Mouse (Mus musculus) MEL (cell line): ENCODE data around the gene Gosr1. TPM values are rescaled to one million over a fixed set of nuclear protein-coding genes. Genes with fewer than 3 reads are reported as not detected.

Experiments used
- DNase-seq: peaks from one replicate; pipeline ENCODE4 v3.0.0; 2011; ENCODE audit warnings: low read depth, low spot score
- H3K27ac ChIP-seq: 2 replicates; pipeline ENCODE4 v1.5.1; 2012; ENCODE audit warnings: low read depth, mild to moderate bottlenecking, control low read depth, low read length, moderate library complexity; ENCODE audit not compliant: control insufficient read depth
- H3K27me3 ChIP-seq, 2 experiments: fragments of 150-350 bp in 1 of 2; sonication (generic) in 1 of 2; 2 replicates each; pipeline ENCODE4 v1.6.1; 2012; ENCODE audit warnings: low read length in 2 of 2, mild to moderate bottlenecking in 2 of 2, improper control_type of control experiment in 1 of 2, moderate library complexity in 1 of 2; ENCODE audit not compliant: insufficient read depth in 2 of 2, control insufficient read depth in 1 of 2
- H3K36me3 ChIP-seq, 2 experiments: 2 replicates each; pipeline ENCODE4 v1.6.1; 2012 to 2014; ENCODE audit warnings: low read length in 2 of 2, improper control_type of control experiment in 1 of 2, inconsistent platforms in 1 of 2, mild to moderate bottlenecking in 1 of 2; ENCODE audit not compliant: insufficient read depth in 2 of 2, control insufficient read depth in 1 of 2
- H3K4me1 ChIP-seq, 2 experiments: fragments of 150-350 bp in 1 of 2; sonication (generic) in 1 of 2; 2 replicates each; pipeline ENCODE4 v1.6.1; 2012; ENCODE audit warnings: low read length in 2 of 2, improper control_type of control experiment in 1 of 2, mild to moderate bottlenecking in 1 of 2; ENCODE audit not compliant: insufficient read depth in 2 of 2, control insufficient read depth in 1 of 2
- H3K4me3 ChIP-seq, 2 experiments: fragments of 150-350 bp in 1 of 2; sonication (generic) in 1 of 2; 2 replicates each; pipeline ENCODE4 v1.5.1; 2012; ENCODE audit warnings: low read depth in 2 of 2, low read length in 2 of 2, mild to moderate bottlenecking in 2 of 2, moderate library complexity in 2 of 2, control low read depth in 1 of 2, improper control_type of control experiment in 1 of 2; ENCODE audit not compliant: control insufficient read depth in 1 of 2, insufficient read depth in 1 of 2
- H3K79me2 ChIP-seq: 2 replicates; pipeline ENCODE4 v1.6.1; 2012; ENCODE audit warnings: mild to moderate bottlenecking, low read length, moderate library complexity; ENCODE audit not compliant: control insufficient read depth, poor library complexity, insufficient read depth
- H3K9ac ChIP-seq: 2 replicates; pipeline ENCODE4 v1.6.1; 2012; ENCODE audit warnings: low read depth, mild to moderate bottlenecking, control low read depth, low read length, moderate library complexity; ENCODE audit not compliant: control insufficient read depth, poor library complexity, severe bottlenecking
- H3K9me3 ChIP-seq: fragments of 150-350 bp; sonication (generic); replicated peaks from 2 replicates; pipeline ENCODE4 v1.6.1; 2012; ENCODE audit warnings: mild to moderate bottlenecking, low read length, improper control_type of control experiment, moderate library complexity; ENCODE audit not compliant: insufficient read depth
- BHLHE40 ChIP-seq: IDR thresholded peaks from 2 replicates; pipeline ENCODE4 v1.6.1; 2012; ENCODE audit warnings: low read depth, mild to moderate bottlenecking, inconsistent platforms, low read length, improper control_type of control experiment, borderline replicate concordance
- CHD2 ChIP-seq: IDR thresholded peaks from 2 replicates; pipeline ENCODE4 v1.6.1; 2011; ENCODE audit warnings: low read length, improper control_type of control experiment
- E2F4 ChIP-seq: IDR thresholded peaks from 2 replicates; pipeline ENCODE4 v1.6.1; 2011; ENCODE audit warnings: low read depth, low read length, improper control_type of control experiment, borderline replicate concordance
- ELF1 ChIP-seq: IDR thresholded peaks from 2 replicates; pipeline ENCODE4 v1.6.1; 2014; ENCODE audit warnings: low read depth, mild to moderate bottlenecking, inconsistent platforms, low read length, improper control_type of control experiment, moderate library complexity
- GABPA ChIP-seq: IDR thresholded peaks from 2 replicates; pipeline ENCODE4 v1.6.1; 2012; ENCODE audit warnings: low read depth, mild to moderate bottlenecking, inconsistent platforms, low read length, improper control_type of control experiment, moderate library complexity
- GATA1 ChIP-seq: IDR thresholded peaks from 2 replicates; pipeline ENCODE4 v1.6.1; 2011; ENCODE audit warnings: low read depth, low read length, improper control_type of control experiment
- JUND ChIP-seq: IDR thresholded peaks from 2 replicates; pipeline ENCODE4 v1.6.1; 2011; ENCODE audit warnings: low read depth, mild to moderate bottlenecking, improper control_type of control experiment, low read length
- MEF2A ChIP-seq: IDR thresholded peaks from 2 replicates; pipeline ENCODE4 v1.6.1; 2014; ENCODE audit warnings: low read depth, mild to moderate bottlenecking, inconsistent platforms, low read length, improper control_type of control experiment; ENCODE audit not compliant: poor library complexity, insufficient replicate concordance, severe bottlenecking; ENCODE audit errors: extremely low read depth
- MXI1 ChIP-seq: IDR thresholded peaks from 2 replicates; pipeline ENCODE4 v1.6.1; 2011; ENCODE audit warnings: mild to moderate bottlenecking, low read depth, low read length, improper control_type of control experiment
- NELFE ChIP-seq: IDR thresholded peaks from 2 replicates; pipeline ENCODE4 v1.6.1; 2011; ENCODE audit warnings: low read depth, low read length, improper control_type of control experiment
- POLR2A ChIP-seq, 2 experiments: IDR thresholded peaks; 2 replicates each; pipeline ENCODE4 v1.6.1; 2011 to 2012; ENCODE audit warnings: low read length in 2 of 2, mild to moderate bottlenecking in 2 of 2, control low read depth in 1 of 2, improper control_type of control experiment in 1 of 2, low read depth in 1 of 2, moderate library complexity in 1 of 2; ENCODE audit not compliant: control insufficient read depth in 1 of 2, insufficient read depth in 1 of 2, poor library complexity in 1 of 2
- RCOR1 ChIP-seq: IDR thresholded peaks from 2 replicates; pipeline ENCODE4 v1.6.1; 2012; ENCODE audit warnings: low read depth, mild to moderate bottlenecking, inconsistent platforms, low read length, improper control_type of control experiment
- SIN3A ChIP-seq: IDR thresholded peaks from 2 replicates; pipeline ENCODE4 v1.6.1; 2012; ENCODE audit warnings: low read length, improper control_type of control experiment, inconsistent platforms
- SMC3 ChIP-seq: IDR thresholded peaks from 2 replicates; pipeline ENCODE4 v1.6.1; 2011; ENCODE audit warnings: low read depth, low read length, improper control_type of control experiment
- TBP ChIP-seq: IDR thresholded peaks from 2 replicates; pipeline ENCODE4 v1.8.0; 2011; ENCODE audit warnings: low read depth, low read length, improper control_type of control experiment
- TCF12 ChIP-seq: IDR thresholded peaks from 2 replicates; pipeline ENCODE4 v1.6.1; 2014; ENCODE audit warnings: low read depth, mild to moderate bottlenecking, inconsistent platforms, low read length, improper control_type of control experiment, moderate library complexity
- UBTF ChIP-seq: IDR thresholded peaks from 2 replicates; pipeline ENCODE4 v1.6.1; 2012; ENCODE audit warnings: low read depth, mild to moderate bottlenecking, inconsistent platforms, low read length, improper control_type of control experiment, moderate library complexity, borderline replicate concordance; ENCODE audit not compliant: insufficient read depth
- USF2 ChIP-seq, 2 experiments: IDR thresholded peaks; 2 replicates each; pipeline ENCODE4 v1.6.1; 2011 to 2012; ENCODE audit warnings: improper control_type of control experiment in 2 of 2, low read length in 2 of 2, borderline replicate concordance in 1 of 2, inconsistent platforms in 1 of 2, low read depth in 1 of 2, mild to moderate bottlenecking in 1 of 2; ENCODE audit not compliant: insufficient read depth in 1 of 2
- ZC3H11A ChIP-seq: IDR thresholded peaks from 2 replicates; pipeline ENCODE4 v1.6.1; 2012; ENCODE audit warnings: low read depth, mild to moderate bottlenecking, inconsistent platforms, low read length, improper control_type of control experiment
- ZMIZ1 ChIP-seq: IDR thresholded peaks from 2 replicates; pipeline ENCODE4 v1.6.1; 2012; ENCODE audit warnings: low read depth, mild to moderate bottlenecking, inconsistent platforms, low read length, improper control_type of control experiment, moderate library complexity
- ZNF384 ChIP-seq: IDR thresholded peaks from 2 replicates; pipeline ENCODE4 v1.6.1; 2012; ENCODE audit warnings: low read depth, mild to moderate bottlenecking, inconsistent platforms, low read length, improper control_type of control experiment
- polyA plus RNA-seq, 2 experiments: library from polyadenylated mRNA; stranded (reverse) in 1 of 2; unstranded in 1 of 2; fragments of >175 nt in 1 of 2; fragments of >200 nt in 1 of 2; gene quantifications; 2 replicates each; pipeline versions ENCODE4 v1.2.1 to v1.2.4; 2012; ENCODE audit warnings: low replicate concordance in 2 of 2, low read depth in 1 of 2; ENCODE audit not compliant: insufficient read length in 2 of 2, insufficient read depth in 1 of 2, missing spikeins in 1 of 2
- total RNA-seq: library from RNA; depleted of rRNA; stranded (reverse); fragments of 300-350 nt; gene quantifications from 2 replicates; pipeline ENCODE4 v1.2.3, GENCODE M21; 2012

Gosr1 gene
- total and polyA plus RNA-seq, 3 experiments, result 23.1 to 25.8 TPM; not detected in 1

GRCm38 (mm10) chr11:76775533-76775932, 12.2 kb upstream of the Gosr1 start:
- no peaks in the 10 kb centered on the region for H3K79me2 ChIP-seq
- H3K36me3 ChIP-seq, result no peaks in the 10 kb centered on the region
- H3K4me1 ChIP-seq, result peaks cover 0 to 6% of the 10 kb centered on the region in 2 experiments; a peak in 1 of 4 replicates
- no peak overlapping the region for H3K27ac ChIP-seq
- no peak overlapping the region for H3K4me3 ChIP-seq
- no peak overlapping the region for H3K9ac ChIP-seq
- no peaks in the 10 kb centered on the region for H3K27me3 ChIP-seq
- no peaks in the 10 kb centered on the region for H3K9me3 ChIP-seq
- DNase-seq, result no peak
- no peak for TF ChIP-seq MEF2A
- no peak for TF ChIP-seq SIN3A
- no peak for TF ChIP-seq GABPA
- no peak for TF ChIP-seq USF2 (IDR thresholded peaks at IDR 0.05; ENCODE audit: borderline replicate concordance in 1 of 2, insufficient read depth in 1 of 2, low read depth in 1 of 2, low read length in 2 of 2)
- no peak for TF ChIP-seq ZC3H11A
- TF ChIP-seq NELFE, result no peak
- no peak for TF ChIP-seq MXI1
- TF ChIP-seq ZNF384, result no peak

DNA sequence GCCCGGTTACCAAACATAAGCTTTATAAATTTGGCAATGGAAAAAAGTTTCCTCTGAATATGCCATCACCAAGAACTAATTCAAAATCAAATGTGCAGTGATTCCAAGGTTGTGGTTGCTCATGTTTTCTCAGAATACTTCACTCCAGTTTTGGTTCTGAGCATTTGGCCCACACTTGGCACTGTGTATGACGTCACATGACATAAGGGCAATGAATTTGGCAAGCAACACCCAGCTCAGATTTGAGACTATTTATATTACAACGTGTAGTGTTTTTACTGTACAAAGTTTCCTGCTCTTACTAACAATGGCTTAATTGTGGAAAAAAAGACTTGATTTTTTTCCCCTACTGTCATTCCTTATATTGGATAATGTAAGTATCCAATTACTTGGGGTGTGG, 10.4 kb upstream of the Gosr1 start:
- no peak for DNase-seq
- Histone ChIP-seq H3K9ac (no peak overlapping the region), H3K27ac (no peak overlapping the region), H3K9me3 (no peaks in the 10 kb centered on the region), H3K4me3 (no peak overlapping the region), H3K36me3 (no peaks in the 10 kb centered on the region), H3K27me3 (peaks cover 0 to 2% of the 10 kb centered on the region in 2 experiments; a peak in 1 of 4 replicates), H3K4me1 (peaks cover 0 to 6% of the 10 kb centered on the region in 2 experiments; a peak in 1 of 4 replicates), H3K79me2 (no peaks in the 10 kb centered on the region)
- TF ChIP-seq SMC3, result no peak
- no peak for TF ChIP-seq ZMIZ1
- TF ChIP-seq BHLHE40, result no peak

DNA sequence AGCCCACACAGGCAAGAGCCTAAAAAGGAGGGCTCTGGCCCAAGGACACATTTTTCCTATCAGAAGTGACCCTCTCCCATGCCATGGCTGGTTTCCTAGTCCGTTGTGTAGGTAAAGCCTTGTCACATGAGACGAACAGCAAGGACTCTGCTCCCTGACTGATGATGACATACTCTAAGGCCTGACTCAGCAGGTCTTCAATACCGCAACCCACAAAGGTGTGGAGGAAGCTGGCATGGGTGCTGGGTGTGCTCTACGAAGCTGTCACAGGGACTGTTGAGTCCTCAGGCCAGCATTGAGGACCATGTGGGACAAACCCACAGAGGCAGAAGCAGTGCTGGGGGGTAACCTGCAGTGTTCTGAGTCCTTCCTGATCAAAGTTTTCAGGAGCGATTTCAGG, 7.2 kb upstream of the Gosr1 start:
- H3K36me3 ChIP-seq, result no peaks in the 10 kb centered on the region
- no peak for TF ChIP-seq CHD2
- no peak for TF ChIP-seq SIN3A
- TF ChIP-seq MEF2A, result no peak
- TF ChIP-seq JUND, result no peak
- TF ChIP-seq GATA1, result no peak
- TF ChIP-seq UBTF, result no peak
- TF ChIP-seq TBP, result no peak
- TF ChIP-seq RCOR1, result no peak
- TF ChIP-seq BHLHE40, result no peak
- TF ChIP-seq POLR2A (IDR thresholded peaks at IDR 0.05; ENCODE audit: control insufficient read depth in 1 of 2, insufficient read depth in 1 of 2, low read depth in 1 of 2, low read length in 2 of 2, poor library complexity in 1 of 2), result no peak
- TF ChIP-seq ELF1, result no peak
- no peak for TF ChIP-seq MXI1
- TF ChIP-seq E2F4, result no peak
- no peak for TF ChIP-seq GABPA
- TF ChIP-seq USF2 (IDR thresholded peaks at IDR 0.05; ENCODE audit: borderline replicate concordance in 1 of 2, insufficient read depth in 1 of 2, low read depth in 1 of 2, low read length in 2 of 2), result no peak
- no peak for TF ChIP-seq TCF12
- TF ChIP-seq, all 39 proteins: peak for 0
- peaks cover 0 to 6% of the 10 kb centered on the region in 2 experiments; a peak in 1 of 4 replicates for H3K4me1 ChIP-seq

More for the DNA sequence above, 7.2 kb upstream of the Gosr1 start:
- H3K4me3 ChIP-seq, result no peak overlapping the region
- no peak overlapping the region for H3K9ac ChIP-seq
- peaks cover 2 to 3% of the 10 kb centered on the region in 2 experiments; a peak in 2 of 4 replicates for H3K27me3 ChIP-seq
- H3K9me3 ChIP-seq, result no peaks in the 10 kb centered on the region
- H3K27ac ChIP-seq, result no peak overlapping the region
- no peaks in the 10 kb centered on the region for H3K79me2 ChIP-seq
- DNase-seq, result no peak
